Mouse (Mus musculus) limb, embryonic 13.5 days (tissue): ENCODE measurements around the gene Mup9. TPM values are rescaled to one million over a fixed set of nuclear protein-coding genes. Genes with fewer than 3 reads are reported as not detected.
"Not testable (repeated sequence)": the region's sequence is repeated elsewhere in the genome, so short reads cannot be mapped to it uniquely, and the experiment has no call there.

Experiments used
- ATAC-seq: fragments of 200-750 bp; cut with Nextera tagmentation; 2 replicates; pipeline ENCODE4 v1.8.0; 2017; ENCODE audit warnings: low read depth, moderate number of reproducible peaks, moderate TSS enrichment; ENCODE audit not compliant: low FRiP score
- H3K27ac ChIP-seq: fragments of 300-500 bp; sonication (generic); 2 replicates; pipeline ENCODE4 v1.5.1; 2015; ENCODE audit warnings: inconsistent platforms, mild to moderate bottlenecking, moderate library complexity
- H3K27me3 ChIP-seq: fragments of 300-500 bp; sonication (generic); 2 replicates; pipeline ENCODE4 v1.6.1; 2015; ENCODE audit warnings: mild to moderate bottlenecking, inconsistent platforms
- H3K36me3 ChIP-seq: fragments of 300-500 bp; sonication (generic); 2 replicates; pipeline ENCODE4 v1.6.1; 2015; ENCODE audit warnings: inconsistent platforms, mild to moderate bottlenecking, moderate library complexity
- H3K4me1 ChIP-seq: fragments of 300-500 bp; sonication (generic); 2 replicates; pipeline ENCODE4 v1.6.1; 2015; ENCODE audit warnings: inconsistent platforms
- H3K4me2 ChIP-seq: fragments of 300-500 bp; sonication (generic); replicated peaks from 2 replicates; pipeline ENCODE4 v1.6.1; 2015; ENCODE audit warnings: inconsistent platforms, mild to moderate bottlenecking, moderate library complexity
- H3K4me3 ChIP-seq: fragments of 300-500 bp; sonication (generic); 2 replicates; pipeline ENCODE4 v1.5.1; 2015; ENCODE audit warnings: moderate library complexity, mild to moderate bottlenecking, inconsistent platforms
- H3K9ac ChIP-seq: fragments of 300-500 bp; sonication (generic); 2 replicates; pipeline ENCODE4 v1.6.1; 2015; ENCODE audit warnings: mild to moderate bottlenecking, inconsistent platforms
- H3K9me3 ChIP-seq: fragments of 300-500 bp; sonication (generic); 2 replicates; pipeline ENCODE4 v1.6.1; 2016; ENCODE audit warnings: inconsistent platforms
- WGBS: fragments of 180-500 bp; shearing (Covaris S2); methylation state at CpG from one replicate; pipeline ENCODE4 v1.1.7; 2015; 5-methylcytosine and 5-hydroxymethylcytosine counted together
- polyA plus RNA-seq: library from polyadenylated mRNA; unstranded; fragments of >200 nt; fragmentation: Nextera tagmentation; extraction: Ambion mirVana; gene quantifications from 2 replicates; pipeline ENCODE4 v1.2.1, GENCODE M21; 2015

Gene Mup9
- 0.89 TPM in 1 of 2 replicates, not detected in the other for polyA plus RNA-seq

GRCm38 (mm10) chr4:60421852-60422251 is at the start of gene Mup9:
Gene Mup9 (minus strand): TSS chr4:60421952.
- not testable (repeated sequence) for H3K27me3 ChIP-seq, H3K9ac ChIP-seq, H3K4me3 ChIP-seq, ATAC-seq, H3K9me3 ChIP-seq, H3K4me1 ChIP-seq, H3K27ac ChIP-seq, H3K4me2 ChIP-seq, H3K36me3 ChIP-seq
- 62% methylated on average over 3 of the region's 3 CpGs for WGBS

Other genes with a start within 250 kb of the Mup9 start
- 0.23 TPM in 1 of 2 replicates, not detected in the other for gene Mup8, start 199.4 kb downstream of the Mup9 start, polyA plus RNA-seq
- gene Mup1, start 80.0 kb upstream of the Mup9 start, polyA plus RNA-seq: 0.28 TPM in 1 of 2 replicates, not detected in the other
- gene Mup10, start 160.2 kb upstream of the Mup9 start, polyA plus RNA-seq: 0.29 and 0.46 TPM in 2 replicates
- not detected in 2 replicates for gene Mup11, start 240.5 kb upstream of the Mup9 start, polyA plus RNA-seq